Mouse (Mus musculus): ENCODE measurements around the gene Arhgap24.
A peak's percentile ranks its signal among the peaks of the same experiment; 100 is the strongest.

Arhgap24 gene

DNA sequence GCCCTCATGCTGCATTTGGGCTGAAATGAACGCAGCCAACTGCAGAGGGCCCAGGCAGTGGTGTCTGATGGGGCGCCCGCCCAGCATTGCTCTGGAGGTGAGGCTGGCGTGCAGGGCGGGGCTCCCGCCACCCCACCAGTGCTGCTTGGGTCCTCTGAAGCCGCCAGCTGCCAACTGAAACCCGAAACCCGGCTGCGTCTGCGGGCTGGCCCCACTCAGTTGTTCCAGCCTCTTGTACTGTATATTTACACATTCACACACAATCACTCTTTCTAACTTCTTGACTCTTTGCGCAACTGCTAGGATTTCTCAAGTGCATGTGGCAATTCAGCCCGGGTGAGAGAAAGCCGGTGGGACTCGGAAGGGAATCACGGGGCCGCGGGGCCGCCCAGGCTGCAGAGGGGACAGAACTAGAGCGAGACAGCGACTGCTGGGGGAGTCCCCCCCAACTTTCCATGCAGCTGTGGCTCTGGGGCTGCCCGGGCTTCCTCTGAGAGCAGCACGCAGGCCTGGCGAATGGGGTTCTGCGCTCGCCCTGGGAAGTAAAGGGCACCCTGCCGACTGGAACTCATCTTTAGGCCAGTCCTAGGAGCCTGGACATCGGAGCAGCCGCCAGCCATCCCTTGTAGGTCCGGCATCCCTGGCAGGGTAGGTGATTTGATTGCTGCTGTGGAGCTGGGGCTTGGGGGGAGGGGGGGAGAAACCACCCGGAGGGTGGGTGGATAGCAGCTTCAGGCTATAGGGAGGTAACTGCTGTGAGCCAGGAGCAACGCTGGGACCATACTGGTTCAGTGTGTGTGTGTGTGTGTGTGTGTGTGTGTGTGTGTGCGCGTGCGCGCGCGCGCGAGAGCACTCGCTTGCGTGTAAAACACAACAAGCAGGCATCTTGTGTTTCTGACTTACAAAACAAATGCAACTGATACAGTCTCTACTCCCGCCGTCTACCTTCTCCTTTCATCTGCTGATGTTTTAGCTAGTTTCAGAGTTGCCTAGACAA lies at the start of gene Arhgap24:
TSS of gene Arhgap24 (plus strand) at position 177 of the 997 bp plus-strand sequence.
- peak; percentile 56 for DNase-seq (ENCODE audit: low spot score)

DNA sequence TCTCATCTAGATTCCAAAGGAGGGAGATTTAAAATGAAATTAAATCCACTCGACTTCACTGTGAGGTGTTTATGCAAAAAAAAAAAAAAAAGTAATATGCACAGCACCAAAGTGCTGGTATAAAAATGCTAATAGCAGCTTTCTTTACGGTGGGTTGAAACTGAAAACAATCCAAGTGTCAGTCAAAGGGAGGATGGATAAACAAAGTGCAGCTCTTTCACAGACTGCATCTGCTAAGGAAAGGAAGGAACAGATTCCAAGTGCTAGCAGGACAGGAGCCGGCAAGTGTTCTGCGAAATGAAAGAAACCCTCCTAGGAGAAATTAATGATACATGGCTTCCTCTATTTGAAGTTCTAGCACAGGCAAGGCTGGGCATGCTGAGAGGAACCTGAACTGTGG lies 47.0 kb upstream of the Arhgap24 start:
- no peak for DNase-seq (ENCODE audit: low spot score)

DNA sequence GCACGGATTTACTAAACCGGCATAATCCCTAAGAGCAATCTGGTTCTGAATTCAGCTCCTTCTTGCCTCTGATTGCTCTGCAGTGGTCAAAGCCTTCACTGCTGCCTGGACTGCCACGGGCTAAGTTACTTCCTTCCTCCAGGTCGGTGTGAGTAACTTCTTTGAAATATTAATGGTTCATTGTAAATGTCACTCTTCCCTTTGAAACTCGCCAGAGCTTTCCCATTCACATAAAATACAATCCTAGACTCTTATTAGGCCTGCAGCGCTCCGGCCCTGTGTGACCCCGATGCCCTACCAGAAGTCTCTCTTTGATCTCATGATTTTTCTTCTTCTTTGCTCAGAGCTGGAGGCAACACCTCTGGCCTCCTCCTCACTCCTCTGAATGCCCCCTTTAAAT lies 44.6 kb upstream of the Arhgap24 start:
- DNase-seq (ENCODE audit: low spot score) = no peak

GRCm38 (mm10) chr5:102439119-102439877 lies 41.9 kb upstream of the Arhgap24 start:
- DNase-seq (ENCODE audit: low spot score) = no peak

GRCm38 (mm10) chr5:102447436-102447835 lies 33.8 kb upstream of the Arhgap24 start:
- DNase-seq (ENCODE audit: low spot score) = no peak

DNA sequence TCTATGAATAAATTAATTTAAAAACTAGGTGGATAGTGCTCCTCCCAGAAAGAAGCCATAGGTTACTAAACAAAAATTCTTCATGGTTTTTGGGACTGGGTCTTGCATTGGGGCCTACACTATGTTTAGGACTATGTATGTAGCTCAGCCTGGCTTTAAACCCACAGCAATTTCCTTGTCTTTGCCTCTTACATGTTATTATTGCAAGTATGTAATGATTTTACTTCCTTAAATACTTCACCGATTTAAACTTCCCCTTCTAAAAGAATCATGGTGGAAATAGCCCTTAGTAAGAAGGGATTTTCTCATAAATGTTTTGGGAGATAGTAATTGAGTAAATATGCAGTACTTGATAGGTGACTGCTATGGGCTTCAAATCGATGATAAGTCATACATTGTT lies 30.3 kb upstream of the Arhgap24 start:
- DNase-seq (ENCODE audit: low spot score) = no peak

DNA sequence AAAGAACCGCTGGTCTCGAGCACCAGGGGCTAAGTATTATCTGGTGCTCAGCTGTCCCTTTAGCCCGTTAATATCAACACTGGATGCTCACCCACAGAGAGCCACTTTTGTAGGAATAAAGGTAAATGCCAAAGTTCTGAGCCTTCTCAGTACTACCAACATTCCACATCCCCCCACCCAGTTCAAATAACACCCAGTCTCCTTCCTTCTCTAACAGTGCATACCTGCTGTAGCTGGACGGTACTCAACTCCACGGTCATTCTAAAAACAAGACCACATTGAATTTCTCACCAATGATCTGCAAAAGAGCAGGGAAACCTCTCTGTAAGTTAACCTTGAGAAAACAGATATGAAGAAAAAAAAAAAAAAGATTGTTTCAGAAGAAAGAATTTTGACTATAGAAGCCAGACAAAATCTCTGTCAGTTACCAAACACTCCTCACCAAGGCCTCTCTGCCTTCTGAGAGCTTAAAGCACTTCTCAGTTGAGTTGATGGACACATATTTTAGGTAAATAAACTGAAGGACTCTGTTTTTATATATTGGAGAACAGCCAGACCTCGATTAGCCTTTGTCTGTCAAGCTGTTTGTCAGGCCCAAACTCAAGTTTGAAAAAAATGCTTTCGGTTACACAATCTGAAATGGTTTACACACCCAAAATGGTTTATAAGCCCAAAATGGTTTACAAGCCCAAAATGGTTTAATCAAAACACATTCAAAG lies 29.0 kb upstream of the Arhgap24 start:
- DNase-seq (ENCODE audit: low spot score) = no peak

DNA sequence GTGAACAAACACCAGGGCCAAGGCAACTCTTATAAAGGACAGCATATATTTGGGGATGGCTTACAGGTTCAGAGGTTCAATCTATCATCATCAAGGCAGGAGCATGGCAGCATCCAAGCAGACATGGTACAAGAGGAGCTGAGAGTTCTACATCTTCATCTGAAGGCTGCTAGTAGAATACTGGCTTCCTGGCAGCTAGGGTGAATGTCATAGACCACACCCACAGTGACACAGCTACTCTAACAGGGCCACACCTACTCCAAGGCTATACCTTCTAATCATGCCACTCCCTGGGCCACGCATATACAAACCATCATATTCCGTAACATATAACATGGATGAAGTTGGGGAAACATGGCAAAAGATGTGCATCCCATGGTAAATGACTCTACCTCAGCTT lies 27.9 kb upstream of the Arhgap24 start:
- DNase-seq (ENCODE audit: low spot score) = no peak

GRCm38 (mm10) chr5:102455247-102455646 lies 25.9 kb upstream of the Arhgap24 start:
- DNase-seq (ENCODE audit: low spot score) = no peak

DNA sequence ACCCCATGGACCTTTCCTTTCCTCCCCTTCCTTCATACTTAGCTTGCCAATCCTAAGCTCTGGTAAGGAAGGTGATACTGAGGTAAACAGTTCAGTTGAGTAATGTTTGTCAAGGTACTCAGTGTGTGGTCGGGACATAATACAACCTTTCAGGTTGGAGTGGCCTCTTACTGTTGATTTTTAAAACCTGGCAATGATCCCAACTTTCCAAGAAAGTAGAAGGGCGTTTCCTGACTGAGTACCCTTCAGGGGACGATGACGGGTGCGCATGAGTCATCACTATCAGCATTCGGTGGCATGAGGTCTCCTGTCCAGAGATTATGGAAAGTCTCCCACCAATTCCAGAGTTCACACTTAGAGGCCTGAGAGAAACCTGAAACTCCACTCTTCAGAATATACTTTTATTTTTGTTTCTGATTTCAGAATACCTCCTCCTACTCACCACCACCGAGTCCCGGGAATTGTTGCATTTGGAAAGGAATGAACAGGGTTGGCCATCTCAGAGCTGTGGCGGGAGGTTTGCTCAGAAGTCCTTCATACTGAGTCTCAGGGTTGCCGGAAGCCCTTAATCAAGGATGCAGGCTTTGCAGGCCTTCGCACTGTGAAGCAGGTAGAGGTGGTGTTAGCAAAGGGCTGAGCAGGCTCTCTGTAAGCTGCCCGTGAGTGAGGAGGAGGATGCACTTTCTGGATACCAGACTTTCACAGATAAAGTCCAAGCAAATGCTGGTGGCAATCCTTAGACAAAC lies 20.6 kb upstream of the Arhgap24 start:
- DNase-seq (ENCODE audit: low spot score) = no peak

DNA sequence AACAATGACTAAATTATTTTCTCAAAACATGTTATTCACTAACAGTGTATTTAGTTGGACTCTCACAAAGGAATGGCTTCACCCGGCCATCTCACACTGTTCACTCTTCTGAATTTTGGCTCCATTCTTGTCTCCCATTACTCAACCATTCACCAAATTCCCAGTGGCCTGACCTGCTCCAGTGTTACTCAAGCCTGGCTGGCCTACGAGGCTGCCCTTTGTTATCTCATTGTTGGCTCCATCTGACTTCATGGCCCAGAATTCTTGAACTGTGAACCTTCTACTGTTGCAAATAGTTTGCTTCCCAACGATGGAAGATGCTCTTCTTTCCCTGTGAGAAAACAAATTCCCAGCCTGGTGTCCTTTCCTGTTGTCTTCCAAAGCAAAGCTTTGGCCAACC lies 18.2 kb upstream of the Arhgap24 start:
- DNase-seq (ENCODE audit: low spot score) = no peak

GRCm38 (mm10) chr5:102465372-102465771 lies 15.8 kb upstream of the Arhgap24 start:
- no peak for DNase-seq (ENCODE audit: low spot score)

- DNase-seq (ENCODE audit: low spot score) = no peak
Measured at GRCm38 (mm10) chr5:102468292-102468691, 12.9 kb upstream of the Arhgap24 start.

- DNase-seq (ENCODE audit: low spot score) = no peak
Measured at GRCm38 (mm10) chr5:102470284-102470683, 10.9 kb upstream of the Arhgap24 start.

DNA sequence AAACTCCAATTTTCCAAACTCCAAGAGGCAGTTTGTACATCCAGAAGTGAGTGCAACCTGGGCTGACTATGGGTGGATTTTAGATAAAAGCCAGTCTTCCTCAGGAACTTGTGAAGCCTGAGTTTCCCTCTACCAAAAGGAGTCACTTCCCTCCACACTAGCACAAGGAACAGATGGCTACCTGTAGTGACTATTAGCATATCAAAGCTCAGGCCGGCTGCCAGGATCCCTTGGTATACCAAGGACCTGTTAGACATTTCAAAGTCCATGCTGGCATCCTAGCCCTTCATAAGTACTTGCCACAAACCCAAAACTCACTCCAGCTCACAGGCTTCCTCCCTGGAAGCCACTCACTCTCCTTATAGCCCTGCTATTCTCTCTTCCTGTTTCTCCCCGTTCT lies 3.1 kb upstream of the Arhgap24 start:
- DNase-seq (ENCODE audit: low spot score) = no peak

DNA sequence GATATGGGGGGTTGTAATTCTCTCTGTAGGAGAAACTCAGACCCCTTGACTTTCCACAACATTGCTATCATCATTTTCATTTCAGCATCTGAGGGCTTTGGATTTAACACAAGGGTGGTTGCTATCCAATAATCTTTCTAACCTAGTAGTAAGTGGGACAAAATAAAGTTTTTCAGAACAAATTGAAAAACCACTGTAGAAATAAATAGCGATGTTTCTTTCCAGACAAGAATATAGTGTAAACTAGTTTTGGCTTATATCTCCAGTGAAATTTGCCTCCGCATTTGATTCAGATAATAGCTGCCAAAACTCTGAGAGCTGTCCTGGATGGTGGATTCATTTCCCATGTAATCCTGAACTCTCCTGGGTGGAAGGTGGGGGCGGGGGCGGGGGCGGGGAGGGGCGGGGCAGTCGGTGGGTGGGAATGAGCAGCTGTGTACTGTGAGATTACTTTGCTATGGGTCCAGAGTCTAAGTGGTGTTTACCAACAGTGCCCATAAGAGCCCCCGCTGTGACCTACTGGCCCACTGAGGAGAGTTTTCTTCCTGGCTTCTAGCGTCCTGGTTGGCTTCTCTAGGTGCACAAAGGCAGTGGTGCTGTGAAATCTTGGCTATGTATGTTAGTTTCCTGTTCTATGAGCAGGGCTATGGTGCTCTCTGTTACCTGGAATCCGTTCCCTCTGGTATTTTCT lies 2.2 kb downstream of the Arhgap24 start:
- DNase-seq (ENCODE audit: low spot score) = no peak

GRCm38 (mm10) chr5:102491554-102491953 lies 10.4 kb downstream of the Arhgap24 start:
- no peak for DNase-seq (ENCODE audit: low spot score)

- DNase-seq (ENCODE audit: low spot score) = no peak
Measured at GRCm38 (mm10) chr5:102492152-102492551, 11.0 kb downstream of the Arhgap24 start.

- no peak for DNase-seq (ENCODE audit: low spot score)
Measured at GRCm38 (mm10) chr5:102494827-102495226, 13.6 kb downstream of the Arhgap24 start.

- no peak for DNase-seq (ENCODE audit: low spot score)
Measured at GRCm38 (mm10) chr5:102497205-102497604, 16.0 kb downstream of the Arhgap24 start.

DNA sequence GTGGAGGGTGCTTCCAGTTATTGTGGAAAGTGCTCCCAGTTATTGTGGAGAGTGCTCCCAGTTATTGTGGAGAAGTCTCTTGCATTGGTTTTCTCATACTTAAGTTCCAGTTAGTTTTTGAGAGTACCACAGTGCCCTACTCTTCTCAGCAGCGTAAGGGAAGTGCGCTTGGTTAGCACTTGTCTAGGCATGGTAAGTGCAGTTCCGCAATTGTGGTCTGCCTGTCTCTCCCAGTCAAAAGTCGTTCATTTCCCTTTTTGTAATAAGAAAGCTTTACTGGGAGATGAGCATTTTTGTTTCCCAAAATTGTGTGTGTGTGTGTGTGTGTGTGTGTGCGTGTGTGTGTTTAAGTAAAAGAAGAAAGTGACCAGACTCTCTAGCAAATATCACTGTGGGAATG lies 17.6 kb downstream of the Arhgap24 start:
- DNase-seq (ENCODE audit: low spot score) = no peak
